Mouse (Mus musculus) myocyte (in vitro differentiated cells): ENCODE measurements around the gene Flot2.

Experiments used
- E2F4 ChIP-seq: IDR thresholded peaks from one replicate; pipeline ENCODE4 v1.6.1; 2011; ENCODE audit warnings: mild to moderate bottlenecking, control low read depth, moderate library complexity; ENCODE audit not compliant: insufficient read depth
- POLR2A ChIP-seq: IDR thresholded peaks from one replicate; pipeline ENCODE4 v1.6.1; 2011; ENCODE audit warnings: low read depth, mild to moderate bottlenecking, control low read depth, moderate library complexity; ENCODE audit not compliant: insufficient read length
- POLR2AphosphoS2 ChIP-seq: IDR thresholded peaks from one replicate; pipeline ENCODE4 v1.6.1; 2011; ENCODE audit warnings: low read depth, control low read depth; ENCODE audit not compliant: insufficient read length
- TCF3 ChIP-seq: IDR thresholded peaks from one replicate; pipeline ENCODE4 v1.6.1; 2011; ENCODE audit warnings: low read depth, control low read depth; ENCODE audit not compliant: insufficient read length
- USF1 ChIP-seq: IDR thresholded peaks from one replicate; pipeline ENCODE4 v1.6.1; 2011; ENCODE audit warnings: low read depth, mild to moderate bottlenecking, control low read depth, moderate library complexity

DNA sequence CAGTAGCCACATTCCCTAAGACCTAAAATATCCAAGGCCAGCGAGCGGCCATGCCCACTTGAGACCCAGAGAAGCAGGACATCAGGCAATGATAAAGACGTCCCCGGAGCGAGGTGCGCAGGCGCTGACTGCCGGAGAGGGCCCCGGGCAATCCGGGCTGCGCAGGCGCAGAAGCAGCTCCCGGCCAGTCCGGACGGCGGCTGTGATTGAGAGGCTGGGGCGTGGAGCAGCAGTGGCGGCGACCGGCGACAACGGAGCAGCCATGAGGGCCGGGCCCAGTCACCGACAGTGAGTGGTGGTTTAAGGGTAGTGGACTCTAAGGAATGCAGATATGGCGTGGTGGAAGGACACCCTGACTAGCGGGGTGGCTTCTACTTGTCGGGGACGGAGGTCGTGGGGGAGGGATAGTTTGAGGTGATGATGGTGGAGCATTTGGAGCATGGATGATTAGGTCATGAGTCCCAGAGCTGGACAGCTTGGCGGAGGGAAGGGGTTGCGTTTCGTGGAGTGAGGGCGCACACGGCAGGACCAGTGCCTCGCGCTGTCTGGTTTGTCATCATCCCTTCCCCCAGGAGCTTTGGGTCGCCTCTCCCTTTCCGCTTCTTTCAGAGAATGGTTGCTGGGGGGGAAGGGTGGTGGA lies 56.9 kb downstream of the Flot2 start, which contains the start of gene Fam222b:
- TF ChIP-seq E2F4 (no peak), POLR2A (peak; percentile 95), USF1 (no peak), TCF3 (no peak), POLR2AphosphoS2 (peak; percentile 95)
